Mouse (Mus musculus) retina, embryonic 14.5 days (tissue): Measurements from ENCODE around the gene Itk.
A peak's percentile ranks its signal among the peaks of the same experiment; 100 is the strongest.

Experiments
- DNase-seq: peaks from one replicate; pipeline ENCODE4 v3.0.0-alpha.2; 2015; ENCODE audit warnings: low spot score

Gene Itk

GRCm38 (mm10) chr11:46358369-46358768, 30.9 kb downstream of the Itk start:
- no peak for DNase-seq

- DNase-seq: no peak
Observed at GRCm38 (mm10) chr11:46349681-46350410, 39.5 kb downstream of the Itk start.

GRCm38 (mm10) chr11:46348416-46348815, 40.9 kb downstream of the Itk start:
- DNase-seq: no peak

GRCm38 (mm10) chr11:46347756-46348155, 41.6 kb downstream of the Itk start:
- no peak for DNase-seq

GRCm38 (mm10) chr11:46343886-46344546, 45.3 kb downstream of the Itk start:
- no peak for DNase-seq

GRCm38 (mm10) chr11:46341960-46342359, 47.4 kb downstream of the Itk start:
- DNase-seq: no peak

GRCm38 (mm10) chr11:46336020-46336419, 53.3 kb downstream of the Itk start:
- DNase-seq: no peak

GRCm38 (mm10) chr11:46332217-46332616, 57.1 kb downstream of the Itk start:
- DNase-seq: no peak

- no peak for DNase-seq
Observed at GRCm38 (mm10) chr11:46326271-46327015, 62.9 kb downstream of the Itk start.

- no peak for DNase-seq
Observed at GRCm38 (mm10) chr11:46321559-46321958, 67.8 kb downstream of the Itk start.

- no peak for DNase-seq
Observed at GRCm38 (mm10) chr11:46314534-46314933, 74.8 kb downstream of the Itk start.

- no peak for DNase-seq
Observed at GRCm38 (mm10) chr11:46313851-46314250, 75.5 kb downstream of the Itk start.

- peak; percentile 55 for DNase-seq
Observed at GRCm38 (mm10) chr11:46312523-46313035, 76.7 kb downstream of the Itk start, which contains the start of gene Cyfip2. TSS of gene Cyfip2 (minus strand) at chr11:46312859.

GRCm38 (mm10) chr11:46311703-46312522, 77.4 kb downstream of the Itk start:
- DNase-seq: peak; percentile 81

GRCm38 (mm10) chr11:46311181-46311702, 78.1 kb downstream of the Itk start:
- peak; percentile 35 for DNase-seq

GRCm38 (mm10) chr11:46310647-46311063, 78.7 kb downstream of the Itk start:
- peak; percentile 33 for DNase-seq

- peak; percentile 53 for DNase-seq
Observed at GRCm38 (mm10) chr11:46309808-46310555, 79.3 kb downstream of the Itk start.

- peak; percentile 12 for DNase-seq
Observed at GRCm38 (mm10) chr11:46309111-46309741, 80.1 kb downstream of the Itk start.

- DNase-seq: no peak
Observed at GRCm38 (mm10) chr11:46308271-46308974, 80.9 kb downstream of the Itk start.

- DNase-seq: no peak
Observed at GRCm38 (mm10) chr11:46307768-46308167, 81.5 kb downstream of the Itk start.
